Mouse (Mus musculus): ENCODE results near the gene L3mbtl4. TPM values are rescaled to one million over a fixed set of nuclear protein-coding genes. Genes with fewer than 3 reads are reported as not detected.

Gene L3mbtl4
- total RNA-seq, 2 experiments from 2014 or later, result not detected

- intact Hi-C loops (cut with DNase I; ENCODE audit: low total_unique reads), result no loop called here
- no peak for DNase-seq
Observed at GRCm38 (mm10) chr17:68625281-68625680, 351.7 kb downstream of the L3mbtl4 start.

- DNase-seq, result no peak
- intact Hi-C loops (cut with DNase I; ENCODE audit: low total_unique reads), result no loop called here
Observed at GRCm38 (mm10) chr17:68629631-68630426, 356.2 kb downstream of the L3mbtl4 start.

GRCm38 (mm10) chr17:68631396-68631795 is 357.8 kb downstream of the L3mbtl4 start:
- intact Hi-C loops (cut with DNase I; ENCODE audit: low total_unique reads), result no loop called here
- DNase-seq, result no peak

GRCm38 (mm10) chr17:68640187-68640586 is 366.6 kb downstream of the L3mbtl4 start:
- intact Hi-C loops (cut with DNase I; ENCODE audit: low total_unique reads), result no loop called here
- DNase-seq, result no peak

GRCm38 (mm10) chr17:68642521-68643088 is 369.0 kb downstream of the L3mbtl4 start:
- no peak for DNase-seq
- intact Hi-C loops (cut with DNase I; ENCODE audit: low total_unique reads), result no loop called here

GRCm38 (mm10) chr17:68666528-68666927 is 392.9 kb downstream of the L3mbtl4 start:
- DNase-seq, result no peak
- intact Hi-C loops (cut with DNase I; ENCODE audit: low total_unique reads), result no loop called here

GRCm38 (mm10) chr17:68672088-68672504 is 398.5 kb downstream of the L3mbtl4 start:
- no peak for DNase-seq
- intact Hi-C loops (cut with DNase I; ENCODE audit: low total_unique reads), result no loop called here

- intact Hi-C loops (cut with DNase I; ENCODE audit: low total_unique reads), result no loop called here
- no peak for DNase-seq
Observed at GRCm38 (mm10) chr17:68710701-68711100, 437.1 kb downstream of the L3mbtl4 start.

GRCm38 (mm10) chr17:68711350-68711749 is 437.8 kb downstream of the L3mbtl4 start:
- no peak for DNase-seq
- intact Hi-C loops (cut with DNase I; ENCODE audit: low total_unique reads), result no loop called here

- intact Hi-C loops (cut with DNase I; ENCODE audit: low total_unique reads), result no loop called here
- peak; percentile 51 for DNase-seq
Observed at GRCm38 (mm10) chr17:68748296-68748695, 474.7 kb downstream of the L3mbtl4 start.

- intact Hi-C loops (cut with DNase I; ENCODE audit: low total_unique reads), result no loop called here
- no peak for DNase-seq
Observed at GRCm38 (mm10) chr17:68750513-68750912, 476.9 kb downstream of the L3mbtl4 start.

- intact Hi-C loops (cut with DNase I; ENCODE audit: low total_unique reads), result no loop called here
- no peak for DNase-seq
Observed at GRCm38 (mm10) chr17:68753112-68753511, 479.5 kb downstream of the L3mbtl4 start.

- intact Hi-C loops (cut with DNase I; ENCODE audit: low total_unique reads), result no loop called here
- no peak for DNase-seq
Observed at GRCm38 (mm10) chr17:68754789-68755188, 481.2 kb downstream of the L3mbtl4 start.

- intact Hi-C loops (cut with DNase I; ENCODE audit: low total_unique reads), result no loop called here
- no peak for DNase-seq
Observed at GRCm38 (mm10) chr17:68758428-68758827, 484.8 kb downstream of the L3mbtl4 start.

GRCm38 (mm10) chr17:68758936-68759335 is 485.3 kb downstream of the L3mbtl4 start:
- no peak for DNase-seq
- intact Hi-C loops (cut with DNase I; ENCODE audit: low total_unique reads), result no loop called here

GRCm38 (mm10) chr17:68759978-68760377 is 486.4 kb downstream of the L3mbtl4 start:
- intact Hi-C loops (cut with DNase I; ENCODE audit: low total_unique reads), result no loop called here
- DNase-seq, result no peak

GRCm38 (mm10) chr17:68764329-68764880 is 490.8 kb downstream of the L3mbtl4 start:
- intact Hi-C loops (cut with DNase I; ENCODE audit: low total_unique reads), result no loop called here

GRCm38 (mm10) chr17:68769561-68769960 is 496.0 kb downstream of the L3mbtl4 start:
- intact Hi-C loops (cut with DNase I; ENCODE audit: low total_unique reads), result no loop called here
- no peak for DNase-seq

More at GRCm38 (mm10) chr17:68764329-68764880, 490.8 kb downstream of the L3mbtl4 start:
- no peak for DNase-seq

- no peak for DNase-seq
- intact Hi-C loops (cut with DNase I; ENCODE audit: low total_unique reads), result no loop called here
Observed at GRCm38 (mm10) chr17:68771046-68771750, 497.6 kb downstream of the L3mbtl4 start.

GRCm38 (mm10) chr17:68793741-68794140 is 520.1 kb downstream of the L3mbtl4 start:
- no peak for DNase-seq
- intact Hi-C loops (cut with DNase I; ENCODE audit: low total_unique reads), result no loop called here
